In genomic region chr2:39004880-39005435, GRCm38 (mm10) we compare ENCODE assay signal across 8 mouse cellular contexts. TPM values are rescaled to one million over a fixed set of nuclear protein-coding genes. Genes with fewer than 3 reads are reported as not detected.
DNase-seq lines count a peak whose midpoint lies in the region; ATAC-seq lines count a peak whose summit lies in the region.

Arpc5l (plus strand) TSS chr2:39005348.

- no peaks in the 10 kb centered on the region for H3K27me3 ChIP-seq in heart, embryonic 14.5 days (ENCODE audit: control insufficient read depth, insufficient read depth, low read length)
- H3K27me3 ChIP-seq in liver, embryonic 13.5 days, result no peaks in the 10 kb centered on the region
- H3K27me3 ChIP-seq in stomach, embryonic 16.5 days (ENCODE audit: control insufficient read depth, insufficient read depth, low read length), result no peaks in the 10 kb centered on the region

- H3K9ac ChIP-seq in heart, embryonic 14.5 days (ENCODE audit: low read length), result peak within 1 kb of the TSS; percentile 94
- H3K9ac ChIP-seq in liver, embryonic 13.5 days, result peak within 1 kb of the TSS; percentile 88
- peak within 1 kb of the TSS; percentile 85 for H3K9ac ChIP-seq in stomach, embryonic 16.5 days (ENCODE audit: low read length)

- H3K4me1 ChIP-seq in brown adipose tissue, adult 24 weeks (ENCODE audit: control insufficient read depth, insufficient read depth, insufficient read length, low read length), result peaks cover 17% of the 10 kb centered on the region
- peaks cover 11 to 37% of the 10 kb centered on the region in 2 experiments for H3K4me1 ChIP-seq in heart, embryonic 14.5 days (ENCODE audit: control insufficient read depth in 2 of 2, insufficient read depth in 2 of 2, low read length in 2 of 2)
- H3K4me1 ChIP-seq in liver, embryonic 13.5 days (replicated peaks), result peaks cover 81% of the 10 kb centered on the region
- H3K4me1 ChIP-seq in stomach, embryonic 16.5 days (ENCODE audit: control insufficient read depth, insufficient read depth, low read length), result peaks cover 33% of the 10 kb centered on the region

- peak within 1 kb of the TSS; percentile 89 for H3K4me3 ChIP-seq in brown adipose tissue, adult 24 weeks (ENCODE audit: insufficient read depth, low read depth, low read length)
- peak within 1 kb of the TSS; percentile 64 to 89 for H3K4me3 ChIP-seq in heart, embryonic 14.5 days (ENCODE audit: control insufficient read depth in 1 of 2, insufficient read depth in 1 of 2, low read depth in 1 of 2, low read length in 2 of 2)
- peak within 1 kb of the TSS; percentile 93 for H3K4me3 ChIP-seq in liver, embryonic 13.5 days (replicated peaks)
- peak within 1 kb of the TSS; percentile 84 for H3K4me3 ChIP-seq in stomach, embryonic 16.5 days (replicated peaks; ENCODE audit: low read length)

- no peaks in the 10 kb centered on the region for H3K9me3 ChIP-seq in heart, embryonic 14.5 days (ENCODE audit: control insufficient read depth, low read length)
- no peaks in the 10 kb centered on the region for H3K9me3 ChIP-seq in liver, embryonic 13.5 days (replicated peaks)
- H3K9me3 ChIP-seq in stomach, embryonic 16.5 days (replicated peaks; ENCODE audit: control insufficient read depth, low read length), result no peaks in the 10 kb centered on the region

- peak within 1 kb of the TSS; percentile 98 for H3K4me2 ChIP-seq in heart, embryonic 14.5 days (ENCODE audit: low read length)
- peak within 1 kb of the TSS; percentile 94 for H3K4me2 ChIP-seq in liver, embryonic 13.5 days
- peak within 1 kb of the TSS; percentile 96 for H3K4me2 ChIP-seq in stomach, embryonic 16.5 days (ENCODE audit: low read depth, low read length)

- peak; percentile 80 for ATAC-seq in heart, embryonic 14.5 days (ENCODE audit: insufficient number of reproducible peaks, insufficient read depth, low FRiP score, low read depth)
- ATAC-seq in liver, embryonic 13.5 days (ENCODE audit: low read depth), result peak; percentile 83
- peak; percentile 87 for ATAC-seq in stomach, embryonic 16.5 days (ENCODE audit: insufficient read depth, low FRiP score)

- peak within 1 kb of the TSS; percentile 58 for H3K27ac ChIP-seq in brown adipose tissue, adult 24 weeks (replicated peaks; ENCODE audit: low read depth, low read length)
- peak within 1 kb of the TSS; percentile 63 to 72 for H3K27ac ChIP-seq in heart, embryonic 14.5 days (replicated peaks in 1 of 2; ENCODE audit: control insufficient read depth in 1 of 2, insufficient read depth in 1 of 2, low read depth in 2 of 2, low read length in 2 of 2)
- peak within 1 kb of the TSS; percentile 86 for H3K27ac ChIP-seq in liver, embryonic 13.5 days
- peak within 1 kb of the TSS; percentile 74 for H3K27ac ChIP-seq in stomach, embryonic 16.5 days (ENCODE audit: low read length)

- DNase-seq in CD4-positive, CD25-positive, alpha-beta regulatory T cell, adult 2 months (ENCODE audit: low read depth, low spot score), result peak; percentile 96
- DNase-seq in fibroblast of lung, adult 2 months (ENCODE audit: low read depth), result peak; percentile 74
- peak; percentile 95 for DNase-seq in kidney, postnatal 14 days
- DNase-seq in liver, embryonic 13.5 days, result peak; percentile 89
- DNase-seq in neural tube, embryonic 10.5 days (ENCODE audit: extremely low spot score, low spot score), result peak; percentile 90

- under 1% methylated on average over 48 of the region's 58 CpGs for WGBS in heart, embryonic 14.5 days
- WGBS in liver, embryonic 13.5 days (ENCODE audit: insufficient replicate concordance), result under 1% methylated on average over 58 of the region's 58 CpGs
- WGBS in stomach, embryonic 16.5 days, result under 1% methylated on average over 58 of the region's 58 CpGs

- H3K36me3 ChIP-seq in heart, embryonic 14.5 days (ENCODE audit: control insufficient read depth, insufficient read depth, low read length), result peaks cover 41% of the 10 kb centered on the region
- H3K36me3 ChIP-seq in liver, embryonic 13.5 days, result peaks cover 43% of the 10 kb centered on the region
- H3K36me3 ChIP-seq in stomach, embryonic 16.5 days (ENCODE audit: control insufficient read depth, insufficient read depth, low read length), result peaks cover 24% of the 10 kb centered on the region

RNA-seq across cellular contexts. Expression of gene Arpc5l, which starts in this region (rescaled TPM):
- 101 and 120 TPM in 2 replicates for polyA plus RNA-seq in brown adipose tissue, adult 24 weeks (2012; ENCODE audit: insufficient read depth, insufficient read length, missing spikeins)
- polyA plus RNA-seq in heart, embryonic 14.5 days (2014; fragmentation: Nextera tagmentation; extraction: Ambion mirVana), result 82.8 and 85.4 TPM in 2 replicates
- polyA plus RNA-seq in liver, embryonic 13.5 days (2015; fragmentation: Nextera tagmentation; extraction: Ambion mirVana), result 74.0 and 76.6 TPM in 2 replicates
- polyA plus RNA-seq in stomach, embryonic 16.5 days (2015; fragmentation: Nextera tagmentation; extraction: Ambion mirVana), result 102 and 114 TPM in 2 replicates

Comparison
In these comparisons a context has a peak if more than half of its experiments do, and no peak if none do; other contexts are left out.
1. Peak in every context shown above with its lines: DNase-seq, ATAC-seq, H3K4me3 ChIP-seq and H3K27ac ChIP-seq.